Mouse (Mus musculus) embryonic fibroblast, embryonic 13.5 days (primary cell): ENCODE measurements around the gene Ttc28.

Source experiments
- CTCF ChIP-seq: IDR thresholded peaks from 2 replicates; pipeline ENCODE4 v1.5.1; 2011; ENCODE audit warnings: mild to moderate bottlenecking, control low read depth, low read length, moderate library complexity, borderline replicate concordance; ENCODE audit not compliant: insufficient read depth
- POLR2A ChIP-seq: IDR thresholded peaks from 2 replicates; pipeline ENCODE4 v1.6.1; 2011; ENCODE audit warnings: low read depth, mild to moderate bottlenecking, control low read depth, low read length, moderate library complexity

DNA sequence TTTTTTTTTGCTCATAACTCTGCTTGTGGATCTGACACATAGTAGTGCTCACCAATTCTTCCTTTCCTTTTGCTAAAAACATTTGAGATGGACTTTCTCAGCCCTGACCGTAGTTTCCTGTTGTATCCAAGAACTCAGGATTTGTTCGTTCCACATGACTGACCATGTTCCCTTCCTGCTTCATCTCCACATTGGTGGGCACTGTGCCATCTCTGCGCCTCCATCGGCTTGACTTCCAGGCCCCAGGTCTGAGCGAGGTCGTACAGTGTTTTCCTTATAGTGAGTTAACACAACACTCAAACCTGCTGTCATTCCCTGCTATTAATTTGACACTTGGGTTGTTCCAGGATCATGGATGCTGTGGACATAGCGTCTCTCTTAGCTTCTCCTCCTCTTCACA, 225.2 kb downstream of the Ttc28 start:
- TF ChIP-seq CTCF (no peak), POLR2A (no peak)
